Mouse (Mus musculus) lung, postnatal 36 days (tissue): ENCODE measurements around the gene Pym1.
A peak's percentile ranks its signal among the peaks of the same experiment; 100 is the strongest.
"Not testable (repeated sequence)": the region's sequence is repeated elsewhere in the genome, so short reads cannot be mapped to it uniquely, and the experiment has no call there.

ENCODE experiments used
- DNase-seq: peaks from one replicate; pipeline ENCODE4 v3.0.0; 2022; ENCODE audit warnings: mixed read lengths

The Pym1 gene

GRCm38 (mm10) chr10:128747646-128748251, at the start of gene Pym1:
TSS of gene Pym1 (plus strand) at chr10:128747889.
- peak; percentile 95 for DNase-seq

- no peak for DNase-seq
These were observed 48.7 kb upstream of the Pym1 start for GRCm38 (mm10) chr10:128699006-128699405.

- no peak for DNase-seq
These were observed 48.1 kb upstream of the Pym1 start for GRCm38 (mm10) chr10:128699611-128700010.

- DNase-seq = no peak
These were observed 47.0 kb upstream of the Pym1 start for GRCm38 (mm10) chr10:128700712-128701111.

GRCm38 (mm10) chr10:128702328-128703007, 45.2 kb upstream of the Pym1 start:
- DNase-seq = no peak

- no peak for DNase-seq
These were observed 43.8 kb upstream of the Pym1 start, which contains the start of gene Pmel for GRCm38 (mm10) chr10:128703895-128704294. TSS of gene Pmel (plus strand) at chr10:128704195.

- DNase-seq = peak; percentile 96
These were observed 43.0 kb upstream of the Pym1 start, which contains the start of gene Cdk2 for GRCm38 (mm10) chr10:128704491-128705316. TSS of gene Cdk2 (minus strand) at chr10:128705031.

- DNase-seq = no peak
These were observed 42.4 kb upstream of the Pym1 start for GRCm38 (mm10) chr10:128705317-128705693.

GRCm38 (mm10) chr10:128711318-128711717, 36.4 kb upstream of the Pym1 start:
- DNase-seq = not testable (repeated sequence)

GRCm38 (mm10) chr10:128715559-128716537, 31.8 kb upstream of the Pym1 start:
- DNase-seq = peak; percentile 66

- not testable (repeated sequence) for DNase-seq
These were observed 22.2 kb upstream of the Pym1 start for GRCm38 (mm10) chr10:128725466-128725865.

GRCm38 (mm10) chr10:128728059-128728458, 19.6 kb upstream of the Pym1 start:
- DNase-seq = no peak

- DNase-seq = peak; percentile 88
These were observed 16.7 kb upstream of the Pym1 start for GRCm38 (mm10) chr10:128731002-128731433.

GRCm38 (mm10) chr10:128731992-128732391, 15.7 kb upstream of the Pym1 start:
- no peak for DNase-seq

GRCm38 (mm10) chr10:128737435-128737834, 10.3 kb upstream of the Pym1 start:
- peak; percentile 31 for DNase-seq

- DNase-seq = no peak
These were observed 7.4 kb upstream of the Pym1 start for GRCm38 (mm10) chr10:128740296-128740695.

GRCm38 (mm10) chr10:128742616-128743015, 5.1 kb upstream of the Pym1 start:
- DNase-seq = no peak

- DNase-seq = peak; percentile 56
These were observed 4.5 kb upstream of the Pym1 start for GRCm38 (mm10) chr10:128743235-128743634.

GRCm38 (mm10) chr10:128743791-128744191, 3.9 kb upstream of the Pym1 start:
- peak; percentile 67 for DNase-seq

- no peak for DNase-seq
These were observed 3.5 kb upstream of the Pym1 start for GRCm38 (mm10) chr10:128744211-128744610.

GRCm38 (mm10) chr10:128744680-128745601, 2.7 kb upstream of the Pym1 start, which contains the start of gene Dgka:
TSS of gene Dgka (minus strand) at chr10:128744855.
- peak; percentile 44 for DNase-seq
